Mouse (Mus musculus) hindbrain, embryonic 14.5 days (tissue): Measurements from ENCODE around the gene Calb2. TPM values are rescaled to one million over a fixed set of nuclear protein-coding genes. Genes with fewer than 3 reads are reported as not detected.

ENCODE experiments used
- polyA plus RNA-seq: library from polyadenylated mRNA; unstranded; fragments of >200 nt; fragmentation: Nextera tagmentation; extraction: Ambion mirVana; gene quantifications from 2 replicates; pipeline ENCODE4 v1.2.1, GENCODE M21; 2014

The Calb2 gene
- polyA plus RNA-seq, 1 experiment from 2014 or later, result 78.4 TPM

Other genes with a start within 250 kb of the Calb2 start
- gene Marveld3, start 206.0 kb downstream of the Calb2 start, polyA plus RNA-seq, result 0.69 and 0.83 TPM in 2 replicates
- not detected in 2 replicates for gene Tat, start 177.8 kb downstream of the Calb2 start, polyA plus RNA-seq
- gene Chst4, start 128.5 kb downstream of the Calb2 start, polyA plus RNA-seq, result not detected in 2 replicates
- gene Zfp612, start 88.5 kb downstream of the Calb2 start, polyA plus RNA-seq, result 17.9 and 20.2 TPM in 2 replicates
- not detected in 2 replicates for gene Gm21964, start 67.0 kb downstream of the Calb2 start, polyA plus RNA-seq
- not detected in 2 replicates for gene Gm17720, start 65.5 kb downstream of the Calb2 start, polyA plus RNA-seq
- gene Cmtr2, start 47.5 kb upstream of the Calb2 start, polyA plus RNA-seq, result 10.8 and 12.3 TPM in 2 replicates
- gene Hydin, start 98.8 kb upstream of the Calb2 start, polyA plus RNA-seq, result 0.30 and 0.80 TPM in 2 replicates